Mouse (Mus musculus): Measurements from ENCODE around the gene Fosb.

DNA sequence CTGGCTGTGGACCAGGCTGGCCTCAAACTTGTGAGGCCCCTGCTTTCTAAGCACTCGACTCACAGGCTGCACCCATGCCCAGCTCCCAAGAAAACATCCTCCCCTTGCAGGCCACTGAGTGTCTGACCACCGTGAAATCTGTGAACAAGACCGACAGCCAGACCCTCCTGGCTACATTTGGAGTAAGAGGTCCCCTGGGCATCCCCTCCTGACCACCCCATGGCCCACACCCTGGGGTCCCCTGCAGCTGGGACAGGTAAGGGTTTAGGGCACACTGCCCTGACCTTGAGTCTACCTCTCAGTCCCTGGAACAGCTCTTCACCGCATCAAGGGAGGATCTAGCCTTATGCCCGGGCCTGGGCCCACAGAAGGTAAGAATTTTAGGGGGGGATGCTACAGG, 45.1 kb upstream of the Fosb start:
- TF ChIP-seq POLR2A (IDR thresholded peaks at IDR 0.05; ENCODE audit: extremely low read depth, insufficient read depth, low read length) (no peak), CTCF (IDR thresholded peaks at IDR 0.05; ENCODE audit: low read depth, low read length) (no peak)

Data from liver, adult 2 months (tissue).